In the genomic region with DNA sequence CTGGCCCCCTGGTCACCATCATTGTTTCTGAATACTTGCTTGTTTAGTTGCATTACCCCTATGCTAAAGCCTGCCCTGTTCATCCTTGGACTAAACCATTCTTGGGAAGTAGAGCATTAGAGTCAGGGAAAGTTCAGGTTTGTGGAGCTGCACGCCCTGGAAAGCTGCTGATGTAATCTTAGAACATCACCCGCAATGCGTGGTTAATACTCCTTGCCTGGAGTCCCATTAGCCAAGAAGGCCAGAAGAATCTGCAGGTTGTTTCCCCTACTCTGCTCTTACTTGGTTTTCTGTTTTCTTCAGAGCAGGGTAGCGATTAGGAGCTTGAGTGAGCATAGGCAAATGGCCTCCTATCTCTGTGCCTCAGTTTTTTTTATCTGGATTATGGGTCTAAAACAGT, we compare ENCODE assay signal across 18 mouse cellular contexts. TPM values are rescaled to one million over a fixed set of nuclear protein-coding genes. Genes with fewer than 3 reads are reported as not detected.
"Had no signal": no experiment of that assay in that cellular context is flagged by ENCODE, and none has a peak within 500 bp of the region (broad histone marks: within the 10 kb centered on the region; RNA-seq: fewer than 3 reads in every experiment).

No protein-coding gene starts in this region.

- H3K4me2 ChIP-seq: lung, embryonic 14.5 days; midbrain, embryonic 11.5 days; midbrain, embryonic 13.5 days; midbrain, embryonic 15.5 days; neural tube, embryonic 13.5 days; neural tube, embryonic 15.5 days; stomach, embryonic 15.5 days had no signal

- H3K36me3 ChIP-seq: midbrain, embryonic 15.5 days had no signal

- H3K4me3 ChIP-seq: megakaryocyte, embryonic 14.5 days; midbrain, embryonic 13.5 days; midbrain, embryonic 15.5 days; neural tube, embryonic 13.5 days; neural tube, embryonic 15.5 days; stomach, embryonic 15.5 days had no signal

- H3K27me3 ChIP-seq: midbrain, embryonic 13.5 days; midbrain, embryonic 15.5 days; neural tube, embryonic 13.5 days; neural tube, embryonic 15.5 days; stomach, embryonic 15.5 days had no signal

- H3K4me1 ChIP-seq: stomach, embryonic 15.5 days had no signal

- H3K9ac ChIP-seq: lung, embryonic 14.5 days; midbrain, embryonic 13.5 days; midbrain, embryonic 15.5 days; neural tube, embryonic 13.5 days; neural tube, embryonic 15.5 days; stomach, embryonic 15.5 days had no signal

- DNase-seq: lung, adult 18-20 months; lung, embryonic 14.5 days; lung, postnatal 10 days; lung, postnatal 4 days; retina, postnatal 1 day; right cerebral cortex, adult 18-20 months; thymus, adult 2 months; thymus, postnatal 25 days; thymus, postnatal 4 days had no signal

- H3K27ac ChIP-seq: midbrain, embryonic 13.5 days; midbrain, embryonic 15.5 days; neural tube, embryonic 13.5 days; neural tube, embryonic 15.5 days; stomach, embryonic 15.5 days; stomach, postnatal 0 days had no signal

- ATAC-seq: midbrain, embryonic 13.5 days; midbrain, embryonic 15.5 days had no signal

- H3K9me3 ChIP-seq: midbrain, embryonic 13.5 days; midbrain, embryonic 15.5 days; neural tube, embryonic 15.5 days; stomach, embryonic 15.5 days had no signal

RNA-seq across cellular contexts. Expression of gene Atf3, which starts 26.0 kb away (rescaled TPM):
- polyA plus RNA-seq: testis, adult 2 months had no signal
